10 mouse cellular contexts compared by ENCODE assay signal in genomic region chr11:55184733-55185291, GRCm38 (mm10). TPM values are rescaled to one million over a fixed set of nuclear protein-coding genes. Genes with fewer than 3 reads are reported as not detected.
DNase-seq lines count a peak whose midpoint lies in the region; ATAC-seq lines count a peak whose summit lies in the region.
"Had no signal": no experiment of that assay in that cellular context is flagged by ENCODE, and none has a peak within 500 bp of the region (broad histone marks: within the 10 kb centered on the region; RNA-seq: fewer than 3 reads in every experiment).

Gene Slc36a2 (minus strand): TSS chr11:55185077.

- no peak within 1 kb of the TSS for H3K9ac ChIP-seq in heart, embryonic 11.5 days (ENCODE audit: low read depth, low read length)
- no peak within 1 kb of the TSS for H3K9ac ChIP-seq in lung, embryonic 15.5 days
- H3K9ac ChIP-seq: hindbrain, embryonic 15.5 days had no signal

- intact Hi-C loops in gastrocnemius, postnatal 36 days (cut with DNase I) = no loop called here

- H3K27ac ChIP-seq in heart, embryonic 11.5 days (ENCODE audit: low read depth, low read length) = no peak within 1 kb of the TSS
- H3K27ac ChIP-seq in lung, embryonic 15.5 days = peak within 1 kb of the TSS; percentile 29; the same call in 1 of the 2 replicates
- H3K27ac ChIP-seq: hindbrain, embryonic 15.5 days had no signal

- no peaks in the 10 kb centered on the region for H3K4me1 ChIP-seq in heart, embryonic 11.5 days (ENCODE audit: control insufficient read depth, insufficient read depth, low read length)
- 0 out of 2 replicates have a peak, but pooled peaks cover 9% of the 10 kb centered on the region for H3K4me1 ChIP-seq in lung, embryonic 15.5 days
- H3K4me1 ChIP-seq: hindbrain, embryonic 15.5 days had no signal

- H3K4me3 ChIP-seq in heart, embryonic 11.5 days (ENCODE audit: low read depth, low read length) = no peak within 1 kb of the TSS
- H3K4me3 ChIP-seq in lung, embryonic 15.5 days = no peak within 1 kb of the TSS
- H3K4me3 ChIP-seq: hindbrain, embryonic 15.5 days had no signal

- H3K27me3 ChIP-seq in heart, embryonic 11.5 days (ENCODE audit: control insufficient read depth, insufficient read depth, low read length) = no peaks in the 10 kb centered on the region
- H3K27me3 ChIP-seq in lung, embryonic 15.5 days = no peaks in the 10 kb centered on the region
- H3K27me3 ChIP-seq: hindbrain, embryonic 15.5 days had no signal

- ATAC-seq in heart, embryonic 11.5 days (replicated peaks; ENCODE audit: insufficient number of reproducible peaks, low FRiP score, low TSS enrichment) = no peak
- ATAC-seq in lung, embryonic 15.5 days (ENCODE audit: borderline replicate concordance, extremely low read depth, low FRiP score, low TSS enrichment) = 0 out of 2 replicates have a peak, but pooled peaks have one; percentile 19
- ATAC-seq in activated CD4-positive, CD25-positive, alpha-beta regulatory T cell, adult 4 months = no peak

- H3K4me2 ChIP-seq in heart, embryonic 11.5 days = peak within 1 kb of the TSS; percentile 5; the same call in 1 of the 2 replicates
- H3K4me2 ChIP-seq in lung, embryonic 15.5 days = no peak within 1 kb of the TSS; the same call in 1 of the 2 replicates
- H3K4me2 ChIP-seq: hindbrain, embryonic 15.5 days had no signal

- H3K9me3 ChIP-seq in heart, embryonic 11.5 days (replicated peaks; ENCODE audit: control insufficient read depth, low read length) = no peaks in the 10 kb centered on the region
- H3K9me3 ChIP-seq in lung, embryonic 15.5 days = no peaks in the 10 kb centered on the region
- H3K9me3 ChIP-seq: hindbrain, embryonic 15.5 days had no signal

- no peaks in the 10 kb centered on the region for H3K36me3 ChIP-seq in heart, embryonic 11.5 days (ENCODE audit: control insufficient read depth, insufficient read depth, low read length)
- H3K36me3 ChIP-seq in lung, embryonic 15.5 days = no peaks in the 10 kb centered on the region
- H3K36me3 ChIP-seq: hindbrain, embryonic 15.5 days had no signal

- no peak for DNase-seq in heart, adult 8-10 months (ENCODE audit: low spot score)
- DNase-seq in heart, adult 9 months (ENCODE audit: low spot score in 2 of 2) = no peak
- DNase-seq in adrenal gland, adult 2 months = peak; percentile 60
- DNase-seq in gastrocnemius, postnatal 36 days = no peak
- DNase-seq in layer of hippocampus, adult 8-10 months (ENCODE audit: low spot score in 2 of 2) = no peak

- WGBS in heart, embryonic 11.5 days (ENCODE audit: insufficient replicate concordance) = 33% methylated on average over 10 of the region's 10 CpGs
- 25% methylated on average over 10 of the region's 10 CpGs for WGBS in lung, embryonic 15.5 days

RNA-seq across cellular contexts. Expression of gene Slc36a2, which starts in this region (rescaled TPM):
- 10 to 100 TPM in 3 of 4 experiments, 1 to 10 TPM in 1; 10.0 to 14.0 (median 12.0) TPM for total RNA-seq in heart, adult 8-10 months (2022)
- 100 to 1,000 TPM in 1 of 2 experiments, 10 to 100 TPM in 1; 93.6 to 146 TPM for total RNA-seq in adrenal gland, adult 2 months (2021)
- polyA plus RNA-seq in adrenal gland, adult 2 months (2012; rRNA removed) = 144 and 233 TPM in 2 replicates
- 3.5 TPM in 2 replicates for polyA plus RNA-seq in heart, embryonic 11.5 days (2014; fragmentation: Nextera tagmentation; extraction: Ambion mirVana)
- polyA plus RNA-seq in lung, embryonic 15.5 days (2015; fragmentation: Nextera tagmentation; extraction: Ambion mirVana) = 3.0 and 3.7 TPM in 2 replicates
- 1 to 10 TPM in 1 of 2 experiments, under 1 TPM in 1; 0.59 to 1.5 TPM for total RNA-seq in gastrocnemius, postnatal 36 days (2021)
- under 1 TPM in 3 of 4 experiments, not detected in 1; 0.24 to 0.39 (median 0.29) TPM for total RNA-seq in layer of hippocampus, adult 8-10 months (2022)
- polyA plus RNA-seq in activated CD4-positive, CD25-positive, alpha-beta regulatory T cell, adult 4 months (2017; shearing (Covaris generic)) = under 1 TPM in 1 of 2 experiments, not detected in 1; 0.37 TPM
- total RNA-seq: megakaryocyte-erythroid progenitor cell, adult 5-6 weeks had no signal

Comparison
In these comparisons a context has a peak if more than half of its experiments do, and no peak if none do; other contexts are left out.
1. RNA of gene Slc36a2 (total RNA-seq): 93.6 to 146 TPM in adrenal gland, adult 2 months; 10.0 to 14.0 TPM in heart, adult 8-10 months, 0.59 to 1.5 TPM in gastrocnemius, postnatal 36 days and 0.24 to 0.39 TPM in layer of hippocampus, adult 8-10 months; every median in the first group is over 4 times any median in the second.
2. RNA of gene Slc36a2 (polyA plus RNA-seq): 144 to 233 TPM in adrenal gland, adult 2 months; 3.0 to 3.7 TPM in lung, embryonic 15.5 days, 3.5 TPM in heart, embryonic 11.5 days and 0.37 TPM in activated CD4-positive, CD25-positive, alpha-beta regulatory T cell, adult 4 months; every median in the first group is over 10 times any median in the second.